Mouse (Mus musculus) liver, postnatal 0 days (tissue): ENCODE results near the gene Tmem260. TPM values are rescaled to one million over a fixed set of nuclear protein-coding genes. Genes with fewer than 3 reads are reported as not detected.

Experiments
- ATAC-seq: fragments of 200-750 bp; cut with Nextera tagmentation; 2 replicates; pipeline ENCODE4 v1.8.0; 2017; ENCODE audit warnings: mild to moderate bottlenecking, moderate library complexity
- DNase-seq: peaks from one replicate; pipeline ENCODE4 v3.0.0-alpha.2; 2016
- H3K27ac ChIP-seq: fragments of 300-500 bp; sonication (generic); 2 replicates; pipeline ENCODE4 v1.5.1; 2014; ENCODE audit warnings: antibody characterized with exemption, moderate library complexity, mild to moderate bottlenecking, low read depth
- H3K27me3 ChIP-seq: fragments of 300-500 bp; sonication (generic); 2 replicates; pipeline ENCODE4 v1.6.1; 2014; ENCODE audit warnings: low read length, control low read depth, mixed read lengths; ENCODE audit not compliant: insufficient read depth
- H3K36me3 ChIP-seq: fragments of 300-500 bp; sonication (generic); replicated peaks from 2 replicates; pipeline ENCODE4 v1.6.1; 2014; ENCODE audit warnings: mild to moderate bottlenecking, control low read depth, low read length, moderate library complexity, mixed read lengths; ENCODE audit not compliant: insufficient read depth
- H3K4me1 ChIP-seq: fragments of 300-500 bp; sonication (generic); 2 replicates; pipeline ENCODE4 v1.6.1; 2014; ENCODE audit warnings: antibody characterized with exemption, mild to moderate bottlenecking, control low read depth; ENCODE audit not compliant: insufficient read depth
- H3K4me2 ChIP-seq: fragments of 300-500 bp; sonication (generic); 2 replicates; pipeline ENCODE4 v1.6.1; 2014; ENCODE audit warnings: low read depth, mild to moderate bottlenecking, low read length, moderate library complexity, mixed read lengths
- H3K4me3 ChIP-seq: fragments of 300-500 bp; sonication (generic); 2 replicates; pipeline ENCODE4 v1.5.1; 2014; ENCODE audit warnings: low read depth, low read length
- H3K9ac ChIP-seq: fragments of 300-500 bp; sonication (generic); replicated peaks from 2 replicates; pipeline ENCODE4 v1.6.1; 2014; ENCODE audit warnings: mild to moderate bottlenecking, moderate library complexity
- H3K9me3 ChIP-seq: fragments of 300-500 bp; sonication (generic); 2 replicates; pipeline ENCODE4 v1.6.1; 2016; ENCODE audit warnings: mild to moderate bottlenecking, control low read depth, low read length, mixed read lengths
- CTCF ChIP-seq: sonication (generic); IDR thresholded peaks from 2 replicates; pipeline ENCODE4 v1.5.1; 2016; ENCODE audit warnings: antibody characterized with exemption, low read depth
- EP300 ChIP-seq: IDR thresholded peaks from 2 replicates; pipeline ENCODE4 v1.6.1; 2016; ENCODE audit warnings: antibody characterized with exemption, low read depth, mild to moderate bottlenecking
- WGBS: fragments of 180-500 bp; shearing (Covaris S2); extraction: QIAGEN DNeasy Blood & Tissue Kit; methylation state at CpG from one replicate; pipeline ENCODE4 v1.1.7; 2014; ENCODE audit not compliant: insufficient replicate concordance; 5-methylcytosine and 5-hydroxymethylcytosine counted together
- polyA plus RNA-seq: library from polyadenylated mRNA; unstranded; fragments of >200 nt; fragmentation: Nextera tagmentation; extraction: Ambion mirVana; gene quantifications from 2 replicates; pipeline ENCODE4 v1.2.1, GENCODE M21; 2015

The Tmem260 gene
- polyA plus RNA-seq, 1 experiment from 2014 or later, result 5.4 TPM

GRCm38 (mm10) chr14:48456305-48457092, 10.6 kb downstream of the Tmem260 start:
- no peak for ATAC-seq
- Histone ChIP-seq H3K27ac (no peak overlapping the region), H3K4me2 (no peak overlapping the region), H3K27me3 (no peaks in the 10 kb centered on the region), H3K4me1 (no peaks in the 10 kb centered on the region), H3K9me3 (no peaks in the 10 kb centered on the region), H3K4me3 (no peak overlapping the region), H3K9ac (no peak overlapping the region), H3K36me3 (peaks cover 4% of the 10 kb centered on the region)
- DNase-seq, result no peak
- no peak for TF ChIP-seq CTCF
- TF ChIP-seq EP300, result no peak
- 86% methylated on average over 12 of the region's 12 CpGs for WGBS

- TF ChIP-seq EP300, result no peak
- no peak for TF ChIP-seq CTCF
- Histone ChIP-seq H3K9ac (no peak overlapping the region), H3K36me3 (peaks cover 4% of the 10 kb centered on the region), H3K27me3 (no peaks in the 10 kb centered on the region), H3K9me3 (no peaks in the 10 kb centered on the region), H3K27ac (no peak overlapping the region), H3K4me2 (no peak overlapping the region), H3K4me3 (no peak overlapping the region), H3K4me1 (no peaks in the 10 kb centered on the region)
- no peak for DNase-seq
- WGBS, result 77% methylated on average over 16 of the region's 16 CpGs
- ATAC-seq, result no peak
Observed at GRCm38 (mm10) chr14:48457288-48457938, 11.5 kb downstream of the Tmem260 start.

GRCm38 (mm10) chr14:48458901-48459300, 13.0 kb downstream of the Tmem260 start:
- ATAC-seq (peak; percentile 47), DNase-seq (no peak)
- 58% methylated on average over 9 of the region's 9 CpGs for WGBS
- TF ChIP-seq EP300 (no peak), CTCF (no peak)
- H3K4me2 ChIP-seq, result no peak overlapping the region
- no peaks in the 10 kb centered on the region for H3K9me3 ChIP-seq
- H3K4me3 ChIP-seq, result no peak overlapping the region
- peak overlapping the region; percentile 50; the same call in 1 of the 2 replicates for H3K27ac ChIP-seq
- H3K4me1 ChIP-seq, result no peaks in the 10 kb centered on the region
- peaks cover 2% of the 10 kb centered on the region for H3K36me3 ChIP-seq
- H3K9ac ChIP-seq, result no peak overlapping the region
- no peaks in the 10 kb centered on the region for H3K27me3 ChIP-seq

GRCm38 (mm10) chr14:48468339-48468738, 22.4 kb downstream of the Tmem260 start:
- no peak overlapping the region for H3K4me3 ChIP-seq

GRCm38 (mm10) chr14:48470742-48471487, 25.0 kb downstream of the Tmem260 start:
- DNase-seq, result no peak
- no peak for ATAC-seq
- no peak overlapping the region for H3K9ac ChIP-seq
- no peaks in the 10 kb centered on the region for H3K4me1 ChIP-seq
- peaks cover 6% of the 10 kb centered on the region; the same call in 1 of the 2 replicates for H3K36me3 ChIP-seq
- no peak overlapping the region for H3K4me3 ChIP-seq
- H3K9me3 ChIP-seq, result no peaks in the 10 kb centered on the region
- 78% methylated on average over 10 of the region's 10 CpGs for WGBS
- H3K4me2 ChIP-seq, result no peak overlapping the region
- TF ChIP-seq EP300 (no peak), CTCF (no peak)
- H3K27me3 ChIP-seq, result no peaks in the 10 kb centered on the region
- no peak overlapping the region for H3K27ac ChIP-seq

More at GRCm38 (mm10) chr14:48468339-48468738, 22.4 kb downstream of the Tmem260 start:
- WGBS, result 86% methylated on average over 7 of the region's 7 CpGs
- Histone ChIP-seq H3K9me3 (no peaks in the 10 kb centered on the region), H3K27me3 (no peaks in the 10 kb centered on the region), H3K36me3 (peaks cover 2% of the 10 kb centered on the region; the same call in 1 of the 2 replicates), H3K27ac (no peak overlapping the region), H3K9ac (no peak overlapping the region), H3K4me2 (no peak overlapping the region), H3K4me1 (no peaks in the 10 kb centered on the region)
- TF ChIP-seq CTCF (no peak), EP300 (no peak)
- ATAC-seq, result no peak
- DNase-seq, result no peak

- no peaks in the 10 kb centered on the region for H3K27me3 ChIP-seq
- H3K4me2 ChIP-seq, result no peak overlapping the region
- no peak for DNase-seq
- H3K27ac ChIP-seq, result no peak overlapping the region
- 50% methylated on average over 9 of the region's 9 CpGs for WGBS
- peaks cover 6% of the 10 kb centered on the region; the same call in 1 of the 2 replicates for H3K36me3 ChIP-seq
- H3K4me1 ChIP-seq, result no peaks in the 10 kb centered on the region
- H3K4me3 ChIP-seq, result no peak overlapping the region
- no peaks in the 10 kb centered on the region for H3K9me3 ChIP-seq
- no peak overlapping the region for H3K9ac ChIP-seq
- ATAC-seq, result no peak
- TF ChIP-seq CTCF, result no peak
- no peak for TF ChIP-seq EP300
Observed at GRCm38 (mm10) chr14:48472179-48472578, 26.3 kb downstream of the Tmem260 start.
